26 mouse cellular contexts compared by ENCODE assay signal in genomic region chr9:35479456-35479855, GRCm38 (mm10). TPM values are rescaled to one million over a fixed set of nuclear protein-coding genes. Genes with fewer than 3 reads are reported as not detected.
A peak's percentile ranks its signal among the peaks of the same experiment; 100 is the strongest.
DNase-seq lines count a peak whose midpoint lies in the region; ATAC-seq lines count a peak whose summit lies in the region.
"Had no signal": no experiment of that assay in that cellular context is flagged by ENCODE, and none has a peak within 500 bp of the region (broad histone marks: within the 10 kb centered on the region; RNA-seq: fewer than 3 reads in every experiment).

No protein-coding gene starts in this region.

- DNase-seq in heart, adult 11 months: peak; percentile 29
- DNase-seq in lung, postnatal 36 days: peak; percentile 4
- no peak for DNase-seq in lung, postnatal 14 days
- peak; percentile 84 for DNase-seq in telencephalon, adult 2 months (ENCODE audit: low read depth, low spot score)
- no peak for DNase-seq in adrenal gland, adult 2 months
- DNase-seq: adrenal gland, postnatal 10 days; cerebellum, adult 11-12 months; cerebellum, adult 9-10 months; cerebellum, postnatal 25 days; gastrocnemius, postnatal 14 days; heart, postnatal 10 days; heart, postnatal 4 days had no signal

- no peaks in the 10 kb centered on the region for H3K9me3 ChIP-seq in heart, embryonic 11.5 days (replicated peaks; ENCODE audit: control insufficient read depth, low read length)
- H3K9me3 ChIP-seq: embryonic facial prominence, embryonic 12.5 days; forebrain, embryonic 15.5 days; hindbrain, embryonic 12.5 days had no signal

- no peak overlapping the region for H3K4me3 ChIP-seq in heart, embryonic 11.5 days (ENCODE audit: low read depth, low read length)
- H3K4me3 ChIP-seq: embryonic facial prominence, embryonic 12.5 days; forebrain, embryonic 15.5 days; hindbrain, embryonic 12.5 days had no signal

- no peak overlapping the region for H3K27ac ChIP-seq in heart, embryonic 11.5 days (ENCODE audit: low read depth, low read length)
- H3K27ac ChIP-seq: embryonic facial prominence, embryonic 12.5 days; hindbrain, embryonic 12.5 days had no signal

- peaks cover 3% of the 10 kb centered on the region; the same call in 1 of the 2 replicates for H3K36me3 ChIP-seq in heart, embryonic 11.5 days (ENCODE audit: control insufficient read depth, insufficient read depth, low read length)

- H3K27me3 ChIP-seq in heart, embryonic 11.5 days (ENCODE audit: control insufficient read depth, insufficient read depth, low read length): no peaks in the 10 kb centered on the region
- H3K27me3 ChIP-seq: embryonic facial prominence, embryonic 12.5 days; forebrain, embryonic 15.5 days; hindbrain, embryonic 12.5 days had no signal

- 89% methylated on average over 6 of the region's 6 CpGs for WGBS in heart, embryonic 11.5 days (ENCODE audit: insufficient replicate concordance)

- H3K4me2 ChIP-seq in heart, embryonic 11.5 days: no peak overlapping the region
- H3K4me2 ChIP-seq: embryonic facial prominence, embryonic 12.5 days; forebrain, embryonic 15.5 days; hindbrain, embryonic 12.5 days had no signal

- H3K9ac ChIP-seq in heart, embryonic 11.5 days (ENCODE audit: low read depth, low read length): no peak overlapping the region
- H3K9ac ChIP-seq: embryonic facial prominence, embryonic 12.5 days; forebrain, embryonic 15.5 days; hindbrain, embryonic 12.5 days had no signal

- 0 out of 2 replicates have a peak, but pooled peaks cover 2% of the 10 kb centered on the region for H3K4me1 ChIP-seq in heart, embryonic 11.5 days (ENCODE audit: control insufficient read depth, insufficient read depth, low read length)
- H3K4me1 ChIP-seq: embryonic facial prominence, embryonic 12.5 days; hindbrain, embryonic 12.5 days had no signal

- ATAC-seq in heart, embryonic 11.5 days (replicated peaks; ENCODE audit: insufficient number of reproducible peaks, low FRiP score, low TSS enrichment): no peak
- ATAC-seq in granulocyte monocyte progenitor cell, adult 5-6 weeks (replicated peaks; ENCODE audit: poor library complexity, severe bottlenecking): peak; percentile 36
- ATAC-seq: forebrain, embryonic 15.5 days; hindbrain, embryonic 16.5 days; inflammation-experienced regulatory T-cells, adult 6 months had no signal

RNA-seq across cellular contexts. Expression of gene Gm1113, which starts 38.6 kb away (rescaled TPM):
- not detected in 2 replicates for polyA plus RNA-seq in heart, embryonic 11.5 days (2014; fragmentation: Nextera tagmentation; extraction: Ambion mirVana)
- total RNA-seq in granulocyte monocyte progenitor cell, adult 5-6 weeks (2014; fragmentation: Nextera tagmentation): not detected in 2 replicates
- not detected in 2 replicates for total RNA-seq in granulocyte monocyte progenitor cell, adult 5-6 weeks (2017)
- not detected for total RNA-seq in adrenal gland, adult 2 months (2021)
- not detected in 2 replicates for polyA plus RNA-seq in adrenal gland, adult 2 months (2012; rRNA removed)
- total RNA-seq: adrenal gland, postnatal 10 days; adrenal gland, postnatal 4 days; ES-E14; gastrocnemius, adult 18-20 months; gastrocnemius, postnatal 14 days; heart, postnatal 10 days; heart, postnatal 4 days had no signal
- polyA plus RNA-seq: cortical plate, adult 2 months; embryonic facial prominence, embryonic 12.5 days; forebrain, embryonic 11.5 days; forebrain, embryonic 15.5 days; gonadal fat pad, adult 2 months; heart, embryonic 14.5 days; hindbrain, embryonic 12.5 days; hindbrain, embryonic 16.5 days; inflammation-experienced regulatory T-cells, adult 6 months had no signal

RNA-seq across cellular contexts. Expression of gene Cdon, which starts 58.5 kb away (rescaled TPM):
- polyA plus RNA-seq in heart, embryonic 11.5 days (2014; fragmentation: Nextera tagmentation; extraction: Ambion mirVana): 4.4 and 6.1 TPM in 2 replicates
- 0.09 and 1.0 TPM in 2 replicates for total RNA-seq in granulocyte monocyte progenitor cell, adult 5-6 weeks (2014; fragmentation: Nextera tagmentation)
- total RNA-seq in granulocyte monocyte progenitor cell, adult 5-6 weeks (2017): 0.46 and 1.2 TPM in 2 replicates
- total RNA-seq in adrenal gland, adult 2 months (2021): 10 to 100 TPM; 11.8 to 19.4 TPM
- polyA plus RNA-seq in adrenal gland, adult 2 months (2012; rRNA removed): 1.8 and 1.9 TPM in 2 replicates

Comparison
In these comparisons a context has a peak if more than half of its experiments do, and no peak if none do; other contexts are left out.
1. DNase-seq: peak in heart, adult 11 months (single experiment), lung, postnatal 36 days (single experiment) and telencephalon, adult 2 months (single experiment); none in lung, postnatal 14 days (single experiment) and adrenal gland, adult 2 months (single experiment).
2. RNA of gene Cdon, which starts 58.5 kb away (total RNA-seq): 11.8 to 19.4 TPM in adrenal gland, adult 2 months; 0.09 to 1.2 TPM in granulocyte monocyte progenitor cell, adult 5-6 weeks; every median in the first group is over 4 times any median in the second.